Mouse (Mus musculus): ENCODE data around the gene Smyd3.

Gene Smyd3

DNA sequence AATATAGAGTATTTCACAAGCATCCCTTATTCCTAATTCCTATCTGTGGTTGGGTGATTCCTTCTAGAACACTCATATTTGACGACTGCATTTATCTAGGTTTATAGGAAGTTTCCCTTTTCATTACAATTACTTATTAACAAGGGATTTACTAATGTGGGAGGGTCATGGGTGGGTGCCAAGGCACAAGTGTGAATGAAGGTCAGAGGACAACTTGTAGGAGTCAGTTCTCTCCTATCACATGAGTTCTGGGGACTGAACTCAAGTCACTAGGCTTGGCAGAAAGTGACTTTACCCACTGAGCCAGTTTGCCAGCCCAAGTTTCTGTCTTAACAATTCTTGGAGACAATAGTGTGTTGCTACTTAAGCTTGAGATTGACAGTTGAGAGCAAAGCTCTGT lies 529.7 kb downstream of the Smyd3 start:
- in situ Hi-C loops (cut with MboI, MseI), result loop anchor here (10.0 kb wide), 1 partner anchor 1067 kb away; no protein-coding TSS in a partner anchor

DNA sequence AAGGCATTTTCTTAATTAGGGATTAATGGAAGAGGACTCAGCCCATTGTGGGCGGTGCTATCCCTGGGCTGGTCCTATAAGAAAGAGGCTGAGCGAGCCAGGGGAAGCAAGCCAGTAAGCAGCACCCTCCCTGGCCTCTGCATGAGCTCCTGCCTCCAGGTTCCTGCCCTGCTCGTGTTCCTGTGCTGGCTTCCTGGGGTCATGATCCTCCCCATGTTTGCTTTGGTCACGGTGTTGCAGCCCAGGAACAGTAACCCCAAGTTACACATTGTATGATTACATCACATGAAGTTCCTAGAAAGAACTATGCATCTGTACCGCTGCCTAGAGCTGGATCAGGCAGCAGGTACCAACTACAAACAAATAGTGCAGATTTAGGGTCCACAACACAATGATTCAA lies 536.2 kb downstream of the Smyd3 start:
- in situ Hi-C loops (cut with MboI, MseI), result loop anchor here (10.0 kb wide), 1 partner anchor 1073 kb away; no protein-coding TSS in a partner anchor

DNA sequence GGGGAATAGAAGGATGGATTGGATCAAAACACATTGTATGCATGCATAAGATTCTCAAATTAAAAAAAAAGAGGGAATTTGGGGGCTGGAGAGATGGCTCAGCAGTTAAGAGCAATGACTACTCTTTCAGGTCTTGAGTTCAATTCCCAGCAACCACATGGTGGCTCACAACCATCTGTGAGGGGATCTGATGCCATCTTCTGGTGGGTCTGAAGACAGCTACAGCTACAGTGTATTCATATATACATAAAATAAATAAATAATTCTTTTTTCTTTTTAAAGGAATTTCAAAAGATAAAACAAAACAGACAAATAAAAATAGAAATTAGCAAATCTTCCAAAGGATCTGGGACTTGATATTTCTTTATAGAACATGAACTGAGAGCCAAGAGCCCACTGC lies 537.7 kb downstream of the Smyd3 start:
- in situ Hi-C loops (cut with MboI, MseI), result loop anchor here (10.0 kb wide), 1 partner anchor 1075 kb away; no protein-coding TSS in a partner anchor

DNA sequence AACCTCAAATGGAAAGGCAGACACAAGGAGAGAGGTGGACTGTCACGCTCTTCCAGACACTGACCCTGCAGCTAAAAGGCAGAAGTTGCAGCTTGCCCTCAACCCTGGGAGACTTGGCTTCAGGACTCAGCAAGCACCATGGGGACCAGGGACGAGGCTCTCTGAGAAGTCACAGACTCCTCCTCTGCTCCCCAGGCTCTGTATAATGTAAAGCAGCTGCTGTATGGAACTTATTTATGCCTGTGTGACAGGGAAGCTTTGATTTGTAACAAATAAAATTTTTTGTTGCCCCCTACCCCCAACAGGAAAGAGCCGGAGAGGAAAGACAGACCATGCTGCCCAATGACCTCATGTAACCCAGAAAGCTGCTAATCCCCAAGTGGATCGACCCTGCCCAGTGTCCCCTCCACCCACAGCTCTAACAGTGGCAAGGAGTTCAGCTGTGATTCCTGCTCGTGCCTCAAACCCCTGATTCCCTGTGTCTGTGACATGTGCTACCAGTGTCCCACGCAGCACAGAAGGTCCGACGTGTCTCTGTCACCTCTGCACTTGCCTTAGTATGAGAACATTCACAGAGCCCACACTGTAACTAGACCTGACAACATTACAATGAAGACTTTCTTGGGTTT lies 539.1 kb downstream of the Smyd3 start:
- in situ Hi-C loops (cut with MboI, MseI), result no loop called here

DNA sequence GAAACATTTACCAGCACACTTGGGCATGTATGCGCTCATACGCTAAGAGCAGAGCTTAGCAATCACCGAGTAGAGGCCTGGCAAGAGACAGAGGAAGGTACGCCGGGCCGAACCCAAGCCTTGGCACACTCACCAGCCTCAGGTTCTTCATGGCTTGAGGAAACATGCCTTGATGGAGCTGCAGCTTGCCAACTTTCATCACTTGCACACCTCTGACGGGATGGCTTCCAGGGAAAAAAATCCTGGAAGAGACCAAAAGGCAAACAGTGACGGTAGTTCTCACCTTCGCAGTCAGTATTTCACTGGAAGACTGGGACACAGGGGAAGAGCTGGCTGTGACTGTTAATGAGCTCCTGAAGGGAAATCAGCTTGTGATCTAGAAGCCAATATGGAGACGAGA lies 545.8 kb downstream of the Smyd3 start:
- in situ Hi-C loops (cut with MboI, MseI), result no loop called here

DNA sequence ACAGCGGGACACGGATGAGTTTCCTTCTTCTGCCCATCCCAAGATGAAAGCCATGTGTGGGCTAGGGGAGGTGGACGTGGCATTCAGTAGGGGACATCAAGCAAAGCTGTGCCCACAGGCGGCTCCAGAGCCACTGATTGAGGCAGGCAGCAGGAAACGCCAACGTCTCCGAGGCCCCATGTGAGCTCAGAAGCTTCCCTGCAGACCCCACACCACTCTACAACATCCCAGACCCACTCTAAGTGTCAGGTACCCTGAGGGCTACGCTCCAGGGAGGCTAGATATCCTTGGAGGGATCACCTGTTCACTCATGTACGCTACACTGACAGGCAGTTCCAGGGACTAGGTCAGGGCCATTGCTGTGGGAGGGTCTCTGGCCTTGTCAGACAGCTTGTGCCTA lies 556.2 kb downstream of the Smyd3 start:
- in situ Hi-C loops (cut with MboI, MseI), result loop anchor here (5.0 kb wide), 2 partner anchors 186 to 434 kb away; partner anchors contain the start of gene Kif26b

DNA sequence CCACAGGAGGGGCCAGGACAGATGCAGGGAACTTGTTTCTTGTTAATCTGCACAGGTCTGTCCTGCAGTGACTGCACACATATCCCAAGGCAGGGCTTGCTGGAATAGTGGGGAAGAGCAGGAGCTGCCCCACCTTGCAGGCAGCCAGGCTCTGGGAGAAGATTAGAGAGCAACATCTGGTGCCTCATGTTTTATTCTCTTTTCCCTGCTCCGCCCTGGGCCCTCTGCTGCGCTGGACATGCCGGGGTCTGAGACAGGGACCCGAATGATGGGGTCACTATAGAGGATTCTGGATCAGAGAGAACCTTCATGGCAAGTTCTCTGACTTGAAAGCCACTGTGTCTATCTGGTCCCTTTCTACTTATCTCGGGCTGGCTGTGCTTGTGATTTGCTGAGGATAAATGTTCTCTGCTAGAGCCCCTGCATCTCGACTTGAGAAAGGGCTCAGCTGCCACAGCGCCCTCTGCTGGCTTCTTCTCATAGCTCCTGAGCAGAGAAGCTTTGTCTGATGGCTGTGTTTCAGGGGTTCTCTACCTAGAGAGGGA lies 557.8 kb downstream of the Smyd3 start:
- in situ Hi-C loops (cut with MboI, MseI), result loop anchor here (5.0 kb wide), 2 partner anchors 187 to 433 kb away; partner anchors contain the start of gene Kif26b

DNA sequence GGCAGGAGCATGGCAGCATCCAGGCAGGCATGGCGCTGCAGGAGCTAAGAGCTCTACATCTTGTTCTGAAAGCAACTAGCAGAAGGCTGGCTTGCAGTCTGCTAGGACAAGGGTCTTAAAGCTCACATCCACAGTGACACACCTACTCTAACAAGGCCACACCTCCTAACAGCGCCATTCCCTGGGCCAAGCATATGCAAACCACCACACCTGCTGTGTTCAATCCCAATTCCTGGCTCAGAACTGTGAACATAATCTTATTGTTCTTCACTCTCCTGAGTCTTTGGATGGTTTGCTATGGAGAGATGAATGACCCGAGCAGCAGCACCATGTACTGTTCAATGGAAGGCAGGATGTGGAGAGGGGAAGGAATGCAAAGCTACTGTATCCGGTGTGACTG lies 559.2 kb downstream of the Smyd3 start:
- in situ Hi-C loops (cut with MboI, MseI), result no loop called here

DNA sequence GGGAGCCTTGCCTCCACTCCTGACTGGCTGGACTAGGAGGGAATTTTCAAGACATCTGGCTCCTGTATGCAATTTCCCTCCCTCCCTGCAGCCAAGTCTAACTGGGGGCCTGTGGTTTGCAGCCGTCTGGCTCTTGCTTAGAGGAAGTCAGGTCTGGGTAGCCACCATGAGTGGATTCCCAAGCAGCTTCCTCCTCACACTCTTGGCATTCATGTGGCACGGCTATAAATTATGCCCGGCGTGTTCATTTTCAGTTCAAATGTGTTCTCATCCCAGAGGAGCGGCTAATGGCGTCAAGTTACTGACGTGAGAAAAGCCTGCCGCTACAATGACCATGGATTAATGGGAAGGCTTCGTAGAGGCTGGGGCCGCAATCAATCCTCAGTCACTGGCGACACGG lies 564.9 kb downstream of the Smyd3 start:
- in situ Hi-C loops (cut with MboI, MseI), result no loop called here

DNA sequence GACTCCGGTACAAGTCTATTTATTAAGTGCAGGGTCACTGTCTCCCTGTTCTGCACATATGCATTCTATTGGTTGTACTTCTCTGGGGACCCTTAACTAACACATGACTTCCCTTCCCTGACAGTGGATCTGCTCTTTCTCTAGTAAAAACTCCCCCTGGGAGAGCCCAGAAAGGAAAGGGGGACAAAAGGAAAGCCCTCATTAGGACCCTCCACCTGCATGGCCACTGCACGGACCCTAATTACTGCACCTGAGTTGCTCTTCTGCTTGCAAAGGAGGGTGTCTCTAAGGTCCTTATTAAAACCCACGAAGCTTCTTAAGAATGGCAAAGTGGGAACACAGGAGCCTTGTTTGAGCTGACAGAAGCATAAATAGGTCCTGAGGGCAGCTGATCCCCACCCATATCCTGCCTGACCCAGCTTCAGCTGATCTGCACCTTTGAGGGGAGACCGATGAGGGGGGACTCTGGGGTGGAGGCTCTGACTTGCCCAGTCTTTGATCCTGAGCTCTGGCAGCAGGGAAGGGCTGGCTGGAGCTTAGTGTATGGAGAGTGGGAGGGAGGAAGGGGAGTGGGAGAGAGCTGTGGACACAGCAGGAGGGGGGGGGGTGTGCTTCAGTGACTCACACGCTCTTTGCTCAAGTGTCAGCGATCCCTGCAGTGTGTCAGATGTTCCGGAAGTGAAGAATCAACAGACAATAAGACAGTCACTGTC lies 575.4 kb downstream of the Smyd3 start:
- in situ Hi-C loops (cut with MboI, MseI), result no loop called here

DNA sequence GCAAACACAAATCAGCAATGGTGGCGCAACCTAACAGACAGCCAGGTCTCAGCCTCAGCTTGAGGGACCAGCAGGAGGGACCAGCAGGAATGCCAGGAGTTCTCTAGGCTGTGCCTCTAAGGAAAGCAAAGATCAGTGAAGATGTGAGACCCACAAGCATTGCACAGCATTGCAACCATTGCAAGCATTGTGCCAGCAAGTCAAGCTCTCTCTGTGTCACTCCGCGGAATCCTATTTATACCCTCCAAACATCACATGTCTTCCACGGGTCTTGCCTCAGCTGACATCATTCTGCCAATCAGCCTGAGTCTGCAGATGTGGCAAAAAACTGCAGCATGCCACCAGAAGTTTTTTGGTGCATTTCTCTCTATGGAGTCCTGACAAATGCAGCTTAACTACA lies 577.5 kb downstream of the Smyd3 start:
- in situ Hi-C loops (cut with MboI, MseI), result no loop called here

DNA sequence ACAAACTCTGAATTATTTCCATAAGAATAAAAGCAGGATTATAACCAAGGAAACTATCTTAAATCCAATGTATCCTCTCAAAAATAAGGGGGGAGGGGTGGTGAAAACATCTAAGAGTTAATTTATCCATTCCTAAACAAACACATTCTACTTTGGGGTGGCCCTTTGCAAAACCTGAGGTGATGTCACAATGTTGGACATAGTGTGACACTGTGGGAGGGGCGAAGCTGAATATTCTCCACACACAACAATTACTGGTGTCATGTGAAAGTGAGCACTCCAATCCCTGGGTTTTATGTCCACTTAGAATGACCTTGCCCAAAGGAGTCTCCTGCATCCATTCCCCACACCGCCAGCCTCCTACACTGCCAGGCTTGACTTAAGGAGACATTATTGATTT lies 580.9 kb downstream of the Smyd3 start:
- in situ Hi-C loops (cut with MboI, MseI), result no loop called here

DNA sequence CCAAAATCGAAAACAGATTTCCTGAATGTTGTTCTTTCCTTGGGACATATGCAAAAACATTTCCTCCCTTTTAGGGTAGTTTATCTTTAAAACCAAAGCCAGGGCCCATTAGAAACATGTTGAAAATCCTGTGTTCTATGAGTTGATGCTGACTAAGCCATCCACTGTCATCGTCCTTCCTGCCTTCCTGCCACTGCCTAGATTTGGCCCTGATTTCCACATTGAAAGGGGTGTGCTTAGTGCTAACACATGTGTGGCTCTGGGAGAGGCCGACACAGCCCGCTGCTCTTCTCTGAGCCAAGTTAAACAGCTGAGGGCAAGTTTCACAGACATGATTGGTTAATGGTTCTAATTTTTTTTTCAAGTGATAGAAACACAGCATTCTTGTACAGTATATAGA lies 581.4 kb downstream of the Smyd3 start:
- in situ Hi-C loops (cut with MboI, MseI), result no loop called here

DNA sequence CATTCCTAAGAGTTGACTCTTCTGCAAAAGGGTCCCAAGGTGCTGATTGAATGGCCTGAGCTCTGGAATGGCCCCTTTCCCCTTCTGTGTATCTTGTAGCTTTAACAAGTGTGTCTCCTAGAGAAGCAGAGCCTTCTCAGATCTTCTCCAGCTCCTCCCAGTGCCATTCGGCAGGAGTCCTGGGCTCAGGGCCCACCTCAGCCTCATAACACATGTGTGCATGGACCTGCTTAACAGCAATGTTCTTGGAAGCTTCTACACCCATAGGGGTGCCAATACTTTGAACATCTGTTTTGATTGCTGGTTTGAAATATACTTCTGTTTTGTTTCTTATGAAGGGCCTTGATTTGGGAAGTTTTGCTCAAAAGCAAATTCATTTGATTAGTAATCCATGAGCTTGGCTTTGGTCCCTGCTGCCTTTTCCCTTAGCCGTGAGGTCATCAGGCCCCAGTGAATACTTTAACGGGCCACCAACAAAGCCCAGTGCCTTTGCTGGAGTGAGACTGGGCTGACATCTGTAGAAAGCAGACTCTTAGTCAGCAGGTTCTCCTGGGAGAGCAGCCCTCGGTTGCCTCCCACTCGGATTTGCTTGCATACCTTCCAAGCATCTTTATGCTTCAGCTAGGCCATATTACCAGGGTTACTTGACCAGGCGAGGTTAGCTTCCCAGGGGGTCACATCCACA lies 583.7 kb downstream of the Smyd3 start:
- in situ Hi-C loops (cut with MboI, MseI), result no loop called here

DNA sequence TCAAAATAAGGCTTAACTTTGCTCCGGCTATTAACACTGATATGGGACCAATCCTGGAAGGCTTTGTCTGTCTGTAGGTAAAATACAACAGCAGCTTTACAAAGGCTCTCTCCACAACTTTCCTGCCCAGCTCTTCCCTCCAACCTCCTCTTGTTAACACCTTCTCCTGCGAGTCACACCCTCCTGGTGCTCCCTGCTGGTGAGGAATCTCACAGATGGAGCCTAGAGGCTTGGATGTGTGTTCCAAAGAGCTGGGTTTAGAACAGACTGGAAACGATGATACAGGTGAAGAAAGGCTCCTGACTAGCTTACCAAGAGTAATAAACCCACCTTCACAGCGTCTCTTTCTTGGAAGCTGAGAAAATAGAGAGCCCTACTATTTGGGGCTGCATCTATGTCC lies 588.3 kb downstream of the Smyd3 start:
- in situ Hi-C loops (cut with MboI, MseI), result no loop called here

DNA sequence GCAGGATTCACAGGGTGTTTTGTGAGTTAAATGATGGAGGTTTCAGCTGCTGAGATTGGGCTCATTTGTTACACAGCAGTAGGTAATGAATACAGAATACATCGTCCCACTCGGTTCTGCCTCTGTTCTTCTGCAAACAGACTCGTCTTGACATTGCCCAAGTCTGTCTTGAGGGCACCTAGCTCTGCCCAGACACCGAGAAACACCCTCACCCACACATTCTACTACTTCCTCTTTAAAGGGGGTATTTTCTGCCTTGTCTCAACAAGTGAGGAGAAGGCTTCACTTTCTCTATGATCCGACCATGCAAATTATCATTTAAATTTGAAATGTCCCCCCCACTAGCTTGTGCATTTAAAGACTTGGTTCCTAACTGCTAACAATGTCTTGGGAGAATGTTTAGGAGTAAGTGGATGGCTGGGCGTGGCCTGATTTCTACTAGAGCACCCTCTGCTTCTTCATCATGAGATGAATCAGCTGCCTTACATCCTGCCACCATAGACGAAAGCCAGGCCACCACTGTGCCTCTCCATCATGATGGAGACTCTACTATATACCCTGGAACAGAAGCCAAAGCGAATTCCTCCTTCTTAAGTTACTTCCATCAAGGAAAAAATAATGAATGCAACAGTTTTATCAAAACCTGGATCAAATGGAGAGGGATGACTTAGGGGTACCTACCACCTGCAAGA lies 593.2 kb downstream of the Smyd3 start:
- in situ Hi-C loops (cut with MboI, MseI), result no loop called here

DNA sequence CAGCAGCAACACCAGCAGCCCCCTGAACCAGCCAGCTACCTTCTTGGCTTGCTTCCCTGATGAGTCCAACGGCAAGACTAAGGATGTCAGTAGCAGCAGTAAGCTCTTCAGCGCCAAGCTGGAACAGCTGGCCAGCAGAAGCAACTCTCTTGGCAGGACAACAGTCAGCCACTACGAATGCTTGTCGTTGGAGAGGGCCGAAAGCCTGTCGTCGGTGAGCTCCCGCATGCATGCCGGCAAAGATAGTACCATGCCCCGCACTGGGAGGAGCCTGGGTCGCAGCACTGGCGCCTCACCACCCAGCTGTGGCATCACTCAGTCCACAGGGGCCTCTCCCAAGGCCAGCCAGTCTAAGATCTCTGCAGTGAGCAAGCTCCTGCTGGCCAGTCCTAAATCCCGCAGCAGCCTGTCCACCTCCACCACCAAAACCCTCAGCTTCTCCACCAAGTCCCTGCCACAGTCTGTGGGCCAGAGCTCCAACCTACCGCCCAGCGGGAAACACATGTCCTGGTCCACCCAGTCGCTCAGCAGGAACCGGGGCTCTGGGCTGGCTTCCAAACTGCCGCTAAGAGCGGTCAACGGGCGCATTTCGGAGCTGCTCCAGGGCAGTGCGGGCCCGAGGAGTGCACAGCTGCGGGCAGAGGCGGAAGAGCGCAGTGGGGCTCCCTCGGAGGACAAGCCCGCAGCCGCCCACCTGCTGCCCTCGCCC lies 600.5 kb downstream of the Smyd3 start:
- in situ Hi-C loops (cut with MboI, MseI), result no loop called here

DNA sequence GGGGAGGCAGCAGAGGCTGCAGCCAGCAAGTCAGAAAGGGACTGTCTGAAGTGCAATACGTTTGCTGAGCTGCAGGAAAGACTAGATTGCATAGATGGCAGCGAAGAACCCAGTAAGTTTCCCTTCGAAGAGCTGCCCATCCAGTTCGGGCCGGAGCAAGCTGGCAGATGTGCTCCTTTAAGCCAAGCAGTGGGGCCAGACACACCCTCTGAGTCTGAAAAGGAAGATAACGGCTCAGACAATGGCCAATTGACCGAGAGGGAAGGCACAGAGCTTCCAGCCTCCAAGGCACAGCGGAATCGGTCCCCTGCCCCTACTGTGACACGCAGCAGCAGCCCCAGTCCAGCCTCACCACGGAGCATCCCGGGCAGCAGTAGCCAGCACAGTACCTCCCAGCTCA lies 602.8 kb downstream of the Smyd3 start:
- in situ Hi-C loops (cut with MboI, MseI), result no loop called here

DNA sequence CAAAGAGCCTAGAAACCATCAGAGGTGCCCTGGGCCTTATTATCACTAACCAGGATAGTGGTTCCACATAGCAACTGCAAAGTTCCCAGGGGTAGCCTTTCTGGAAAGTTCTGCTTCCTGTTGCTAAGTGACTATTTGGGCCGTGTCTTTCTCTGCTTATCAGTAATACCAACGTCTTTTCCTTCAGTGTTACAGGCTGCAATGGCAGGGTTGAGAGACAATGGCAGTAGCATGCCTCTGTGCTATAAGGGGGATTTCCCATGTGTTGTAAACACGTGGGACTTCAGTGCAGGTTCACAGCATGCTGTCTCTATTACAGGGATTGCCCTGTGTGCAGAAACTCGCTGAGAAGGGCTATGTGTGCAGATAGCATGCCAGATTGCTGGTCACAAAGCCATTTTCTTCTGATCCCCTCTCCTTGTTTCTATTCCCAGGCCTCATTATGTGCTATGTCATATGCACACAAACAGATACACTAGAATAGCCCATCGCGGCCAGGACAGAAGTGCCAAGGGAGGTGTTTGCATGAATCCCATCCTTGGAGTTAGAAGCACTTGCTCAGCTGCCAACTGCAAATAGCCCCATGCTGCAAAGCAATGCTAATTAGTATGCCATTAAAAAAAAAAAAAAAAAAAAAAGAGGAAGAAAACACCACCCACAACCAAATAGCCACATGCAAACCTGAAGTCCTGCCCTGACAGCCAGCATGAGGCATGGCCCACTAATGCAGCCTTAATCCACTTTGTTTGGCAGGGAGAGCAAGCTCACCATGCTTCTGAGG lies 604.7 kb downstream of the Smyd3 start:
- in situ Hi-C loops (cut with MboI, MseI), result no loop called here

DNA sequence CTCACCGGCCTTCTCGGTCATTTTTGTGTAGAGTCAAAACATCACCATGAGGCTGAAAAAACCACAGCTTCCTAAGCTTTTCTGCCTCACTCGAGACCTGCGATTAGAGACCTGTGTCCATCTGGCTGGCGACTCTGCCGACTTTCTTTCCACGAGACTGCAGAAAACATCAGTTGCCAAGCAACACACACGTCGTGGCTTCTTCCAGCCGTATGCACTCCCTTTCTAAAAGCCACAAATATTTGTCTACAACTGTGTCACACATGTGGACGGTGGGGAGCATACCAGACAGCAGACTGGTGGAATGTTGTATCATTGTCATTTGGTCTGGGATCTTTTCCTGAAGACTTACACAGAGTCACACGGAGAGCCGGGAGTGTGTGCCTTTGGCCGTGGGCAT lies 606.9 kb downstream of the Smyd3 start:
- in situ Hi-C loops (cut with MboI, MseI), result no loop called here
